Mouse (Mus musculus) forebrain, embryonic 12.5 days (tissue): ENCODE measurements around the gene Megf9. TPM values are rescaled to one million over a fixed set of nuclear protein-coding genes. Genes with fewer than 3 reads are reported as not detected.
A peak's percentile ranks its signal among the peaks of the same experiment; 100 is the strongest.

ENCODE experiments used
- ATAC-seq: fragments of 200-750 bp; cut with Nextera tagmentation; 2 replicates; pipeline ENCODE4 v1.8.0; 2017; ENCODE audit warnings: moderate TSS enrichment; ENCODE audit not compliant: low FRiP score
- H3K27ac ChIP-seq: fragments of 300-500 bp; sonication (generic); 2 replicates; pipeline ENCODE4 v1.5.1; 2016; ENCODE audit warnings: mild to moderate bottlenecking
- H3K27me3 ChIP-seq: fragments of 300-500 bp; sonication (generic); 2 replicates; pipeline ENCODE4 v1.6.1; 2016; ENCODE audit warnings: mild to moderate bottlenecking
- H3K36me3 ChIP-seq: fragments of 300-500 bp; sonication (generic); replicated peaks from 2 replicates; pipeline ENCODE4 v1.6.1; 2016; ENCODE audit warnings: mild to moderate bottlenecking
- H3K4me1 ChIP-seq: fragments of 300-500 bp; sonication (generic); 2 replicates; pipeline ENCODE4 v1.6.1; 2016
- H3K4me2 ChIP-seq: fragments of 300-500 bp; sonication (generic); 2 replicates; pipeline ENCODE4 v1.6.1; 2016; ENCODE audit warnings: mild to moderate bottlenecking, moderate library complexity
- H3K4me3 ChIP-seq: fragments of 300-500 bp; sonication (generic); replicated peaks from 2 replicates; pipeline ENCODE4 v1.5.1; 2016; ENCODE audit warnings: mild to moderate bottlenecking
- H3K9ac ChIP-seq: fragments of 300-500 bp; sonication (generic); 2 replicates; pipeline ENCODE4 v1.6.1; 2016; ENCODE audit warnings: mild to moderate bottlenecking
- H3K9me3 ChIP-seq: fragments of 300-500 bp; sonication (generic); 2 replicates; pipeline ENCODE4 v1.6.1; 2016
- WGBS: fragments of 180-500 bp; shearing (Covaris S2); methylation state at CpG from one replicate; pipeline ENCODE4 v1.1.7; 2016; 5-methylcytosine and 5-hydroxymethylcytosine counted together
- polyA plus RNA-seq: library from polyadenylated mRNA; unstranded; fragments of >200 nt; fragmentation: Nextera tagmentation; extraction: Ambion mirVana; gene quantifications from 2 replicates; pipeline ENCODE4 v1.2.1, GENCODE M21; 2016

Gene Megf9
- polyA plus RNA-seq, 1 experiment from 2014 or later = 33.6 TPM

DNA sequence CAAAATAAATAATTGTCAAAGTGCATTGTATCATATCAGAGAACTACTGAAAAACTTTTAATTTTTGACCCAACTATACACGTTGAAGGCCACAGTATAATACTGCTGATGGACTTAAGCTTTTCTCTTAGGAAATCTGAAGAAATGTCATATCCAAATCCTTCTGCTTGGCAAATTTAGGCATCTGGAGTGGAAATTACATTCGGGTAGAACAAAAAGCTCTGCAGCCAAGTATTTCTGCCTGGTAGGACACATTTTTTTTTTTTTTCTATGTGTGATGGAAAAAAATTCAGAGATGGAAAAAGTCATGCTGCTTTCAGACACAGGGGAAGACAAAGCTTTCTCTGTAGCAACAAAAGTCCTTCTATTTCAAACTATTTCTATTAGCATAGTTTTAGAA is 63.4 kb downstream of the Megf9 start:
- Histone ChIP-seq H3K9me3 (no peaks in the 10 kb centered on the region), H3K4me3 (no peak overlapping the region), H3K4me1 (no peaks in the 10 kb centered on the region), H3K9ac (no peak overlapping the region), H3K36me3 (peaks cover 5% of the 10 kb centered on the region), H3K27ac (no peak overlapping the region), H3K27me3 (no peaks in the 10 kb centered on the region), H3K4me2 (no peak overlapping the region)
- 75% methylated on average over 2 of the region's 2 CpGs for WGBS
- no peak for ATAC-seq

DNA sequence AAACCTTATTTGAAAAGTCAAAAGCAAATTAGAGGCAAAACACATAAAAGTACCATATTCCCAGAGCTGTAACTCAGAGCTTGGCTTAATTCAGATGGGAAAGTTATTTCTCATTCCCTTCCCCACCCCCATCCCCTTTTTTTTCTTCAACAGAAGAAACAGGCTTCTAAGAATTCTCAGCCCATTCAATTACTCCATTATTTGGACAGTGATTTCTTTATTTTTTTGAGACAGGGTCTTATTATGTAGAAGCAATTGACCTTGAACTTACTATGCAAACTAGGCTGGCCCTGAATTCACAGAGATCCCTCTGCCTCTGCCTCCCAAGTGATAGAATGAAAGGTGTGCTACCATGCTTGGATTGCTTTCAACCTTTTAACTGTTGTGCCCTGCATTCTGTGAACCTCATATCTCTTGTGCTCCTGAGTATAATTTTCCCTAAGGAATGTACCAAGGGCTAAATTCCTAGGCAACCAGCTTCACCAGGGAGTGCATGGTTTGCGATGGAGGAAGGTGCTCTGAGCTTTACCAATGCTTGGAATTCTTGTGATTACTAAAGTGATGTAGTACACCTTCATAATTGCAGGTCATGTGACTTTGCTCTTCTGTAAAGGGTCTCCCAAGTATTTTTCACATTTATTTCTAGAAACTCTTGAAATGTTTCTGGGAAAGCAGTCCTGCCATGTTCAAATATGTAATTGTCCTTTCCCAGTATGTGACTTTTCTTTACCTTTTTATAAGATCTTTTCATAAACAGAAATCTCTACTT is 68.7 kb downstream of the Megf9 start:
- ATAC-seq = no peak
- Histone ChIP-seq H3K27ac (no peak overlapping the region), H3K4me1 (no peaks in the 10 kb centered on the region), H3K4me2 (no peak overlapping the region), H3K9me3 (no peaks in the 10 kb centered on the region), H3K27me3 (no peaks in the 10 kb centered on the region), H3K4me3 (no peak overlapping the region), H3K36me3 (peaks cover 5% of the 10 kb centered on the region), H3K9ac (no peak overlapping the region)
- 90% methylated on average over 1 of the region's 1 CpGs for WGBS

DNA sequence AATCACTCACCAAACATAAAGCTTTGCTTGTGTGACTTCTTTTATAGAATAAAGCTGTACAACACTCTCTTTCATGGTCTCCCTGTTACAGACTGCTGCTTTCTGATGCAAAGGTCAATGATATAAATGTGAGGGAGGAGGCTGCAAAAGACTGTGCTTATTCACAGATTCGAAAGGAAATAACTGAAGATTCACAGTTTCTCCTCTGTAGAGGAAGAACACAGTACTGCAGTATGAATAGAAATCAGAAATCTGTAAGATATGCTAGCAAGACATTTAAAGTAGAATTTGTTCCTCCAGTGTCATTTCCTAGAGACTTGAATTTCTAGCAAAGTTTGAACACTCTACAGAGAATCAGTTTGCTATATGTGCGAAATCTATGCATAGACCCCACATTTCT is 71.5 kb downstream of the Megf9 start:
- Histone ChIP-seq H3K9ac (no peak overlapping the region), H3K36me3 (peaks cover 5% of the 10 kb centered on the region), H3K4me1 (no peaks in the 10 kb centered on the region), H3K9me3 (no peaks in the 10 kb centered on the region), H3K4me3 (no peak overlapping the region), H3K4me2 (no peak overlapping the region), H3K27me3 (no peaks in the 10 kb centered on the region), H3K27ac (no peak overlapping the region)
- no peak for ATAC-seq
- 87% methylated on average over 2 of the region's 2 CpGs for WGBS

DNA sequence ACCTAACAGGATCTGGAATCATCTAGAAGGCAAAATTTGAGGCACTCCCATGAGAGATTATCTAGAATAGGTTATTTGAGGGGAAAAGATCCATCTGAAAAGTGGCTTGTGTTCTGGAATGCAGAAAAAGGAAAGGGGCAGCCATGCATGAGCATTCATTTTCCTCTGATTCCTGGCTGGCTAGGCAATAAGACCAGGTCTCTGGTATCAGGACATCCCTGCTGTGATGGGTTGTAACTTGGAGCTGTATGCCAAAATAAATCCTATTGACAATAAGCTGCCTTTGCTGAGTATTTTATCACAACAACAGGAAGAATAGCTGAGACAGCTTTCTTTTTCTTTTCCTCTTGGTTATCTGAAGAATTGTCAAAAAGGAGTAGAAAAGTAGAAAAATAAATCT is 73.4 kb downstream of the Megf9 start:
- H3K27me3 ChIP-seq = no peaks in the 10 kb centered on the region
- no peaks in the 10 kb centered on the region for H3K4me1 ChIP-seq
- H3K9ac ChIP-seq = no peak overlapping the region
- H3K9me3 ChIP-seq = no peaks in the 10 kb centered on the region
- no peak overlapping the region for H3K4me3 ChIP-seq
- no peak overlapping the region for H3K4me2 ChIP-seq
- ATAC-seq = no peak
- no peak overlapping the region for H3K27ac ChIP-seq
- no peaks in the 10 kb centered on the region for H3K36me3 ChIP-seq

DNA sequence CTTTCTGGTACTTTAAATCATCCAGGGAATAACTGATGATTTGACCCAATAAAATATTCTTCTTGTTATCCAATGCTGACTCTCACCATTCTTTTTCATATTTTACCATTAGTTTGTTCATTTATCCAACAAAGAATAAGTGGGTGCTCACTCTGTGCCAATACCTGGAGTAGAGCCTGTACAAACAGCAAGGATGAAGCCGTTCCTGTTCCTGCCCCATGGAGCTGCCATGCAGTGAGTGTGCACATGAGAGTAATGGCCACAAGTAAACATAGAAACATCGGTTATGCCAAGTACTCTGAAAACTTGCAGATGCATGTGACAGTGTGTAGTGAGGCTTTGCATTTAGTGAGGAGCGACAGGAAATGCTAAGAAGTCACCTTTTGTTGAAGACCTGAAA is 82.6 kb downstream of the Megf9 start:
- Histone ChIP-seq H3K27ac (no peak overlapping the region), H3K4me3 (no peak overlapping the region), H3K36me3 (no peaks in the 10 kb centered on the region), H3K9ac (no peak overlapping the region), H3K4me1 (no peaks in the 10 kb centered on the region), H3K27me3 (no peaks in the 10 kb centered on the region), H3K9me3 (no peaks in the 10 kb centered on the region), H3K4me2 (no peak overlapping the region)
- 88% methylated on average over 3 of the region's 3 CpGs for WGBS
- peak; percentile 33; the same call in 1 of the 2 replicates for ATAC-seq

DNA sequence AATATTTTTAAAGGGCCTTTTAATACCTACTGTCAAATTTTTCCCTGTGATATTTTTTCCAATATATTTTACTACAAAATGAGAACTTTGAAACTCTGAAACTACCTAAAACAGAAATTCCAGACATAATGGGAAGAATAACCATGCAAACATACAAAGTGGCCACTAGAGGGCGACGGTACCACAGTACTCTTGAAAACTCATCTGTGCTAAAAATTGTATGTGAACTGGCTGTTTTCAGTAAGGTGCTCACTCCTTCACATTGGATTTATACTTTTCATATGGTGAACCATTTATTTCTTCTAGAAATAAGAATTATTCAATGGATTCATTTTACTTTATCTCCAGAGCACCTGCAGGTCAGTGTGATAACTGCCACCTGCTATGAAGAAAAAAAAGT is 83.0 kb downstream of the Megf9 start:
- H3K4me2 ChIP-seq = no peak overlapping the region
- no peak overlapping the region for H3K9ac ChIP-seq
- no peak overlapping the region for H3K4me3 ChIP-seq
- no peaks in the 10 kb centered on the region for H3K27me3 ChIP-seq
- no peak overlapping the region for H3K27ac ChIP-seq
- no peaks in the 10 kb centered on the region for H3K36me3 ChIP-seq
- 0% methylated on average over 2 of the region's 2 CpGs for WGBS
- no peaks in the 10 kb centered on the region for H3K9me3 ChIP-seq
- H3K4me1 ChIP-seq = no peaks in the 10 kb centered on the region
- peak; percentile 64 for ATAC-seq

DNA sequence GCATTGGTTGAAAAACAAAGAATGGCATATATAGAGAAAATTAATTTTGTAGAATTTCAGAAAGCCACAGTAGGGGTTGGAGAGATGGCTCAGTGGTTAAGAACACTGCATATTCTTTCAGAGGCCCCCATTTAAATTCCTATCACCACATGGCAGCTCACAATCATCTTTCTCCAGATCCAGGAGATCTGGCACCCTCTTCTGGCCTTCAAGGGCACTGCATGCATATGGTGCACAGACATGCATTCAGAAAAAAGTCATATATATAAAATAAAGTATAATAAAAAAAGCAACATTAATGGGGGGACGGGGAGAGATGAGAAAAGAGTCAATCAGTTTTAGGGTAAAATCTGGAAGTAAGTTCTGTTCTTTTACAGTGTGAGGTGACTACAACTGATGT is 85.1 kb downstream of the Megf9 start:
- Histone ChIP-seq H3K4me1 (no peaks in the 10 kb centered on the region), H3K9me3 (no peaks in the 10 kb centered on the region), H3K9ac (no peak overlapping the region), H3K27me3 (no peaks in the 10 kb centered on the region), H3K4me2 (no peak overlapping the region), H3K27ac (no peak overlapping the region), H3K4me3 (no peak overlapping the region), H3K36me3 (no peaks in the 10 kb centered on the region)
- no peak for ATAC-seq
- WGBS = 77% methylated on average over 1 of the region's 1 CpGs

DNA sequence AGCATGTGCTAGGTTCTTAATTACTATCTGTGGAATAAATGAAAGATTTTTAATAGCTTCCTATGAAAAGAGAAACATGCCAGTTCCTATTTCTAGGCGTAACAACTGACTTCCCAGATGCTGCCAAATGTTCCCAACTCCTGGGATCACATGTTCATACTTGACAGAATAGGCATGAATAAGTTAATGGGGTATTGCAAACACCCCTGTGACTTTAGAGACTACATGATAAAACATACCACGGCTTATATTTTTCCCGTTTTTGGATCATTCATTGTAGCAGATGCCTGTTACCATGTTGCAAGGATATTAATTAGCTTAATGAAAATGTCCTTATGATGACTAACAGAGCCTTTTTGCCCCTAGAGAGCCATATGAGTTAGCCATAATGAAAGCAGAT is 88.0 kb downstream of the Megf9 start:
- Histone ChIP-seq H3K4me2 (no peak overlapping the region), H3K27ac (no peak overlapping the region), H3K36me3 (no peaks in the 10 kb centered on the region), H3K4me1 (no peaks in the 10 kb centered on the region), H3K4me3 (no peak overlapping the region), H3K27me3 (no peaks in the 10 kb centered on the region), H3K9me3 (no peaks in the 10 kb centered on the region), H3K9ac (no peak overlapping the region)
- 85% methylated on average over 3 of the region's 3 CpGs for WGBS
- no peak for ATAC-seq

DNA sequence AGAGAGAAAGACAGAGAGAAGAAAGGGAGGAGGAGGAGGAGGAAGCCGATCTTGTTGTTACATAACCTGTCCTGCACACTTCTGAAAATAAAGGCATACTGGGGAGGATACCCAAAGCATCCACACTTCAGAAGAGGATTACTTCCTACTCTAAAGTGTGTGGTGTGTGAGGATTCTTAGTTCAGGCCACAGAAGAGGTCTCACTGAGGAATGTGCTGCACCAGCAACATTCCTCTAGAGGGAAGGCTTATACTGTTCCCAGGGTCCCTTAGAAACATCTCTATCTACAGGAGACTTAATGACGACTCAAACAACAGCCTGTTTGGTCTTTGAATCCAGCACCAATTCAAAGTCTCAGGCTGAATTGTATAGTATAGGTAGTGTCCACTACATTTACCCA is 114.6 kb downstream of the Megf9 start:
- H3K27me3 ChIP-seq = no peaks in the 10 kb centered on the region
- no peak overlapping the region for H3K9ac ChIP-seq
- no peaks in the 10 kb centered on the region for H3K4me1 ChIP-seq
- H3K36me3 ChIP-seq = no peaks in the 10 kb centered on the region
- H3K27ac ChIP-seq = no peak overlapping the region
- WGBS = 60% methylated on average over 2 of the region's 2 CpGs
- H3K9me3 ChIP-seq = no peaks in the 10 kb centered on the region
- no peak for ATAC-seq
- H3K4me2 ChIP-seq = no peak overlapping the region
- H3K4me3 ChIP-seq = no peak overlapping the region

DNA sequence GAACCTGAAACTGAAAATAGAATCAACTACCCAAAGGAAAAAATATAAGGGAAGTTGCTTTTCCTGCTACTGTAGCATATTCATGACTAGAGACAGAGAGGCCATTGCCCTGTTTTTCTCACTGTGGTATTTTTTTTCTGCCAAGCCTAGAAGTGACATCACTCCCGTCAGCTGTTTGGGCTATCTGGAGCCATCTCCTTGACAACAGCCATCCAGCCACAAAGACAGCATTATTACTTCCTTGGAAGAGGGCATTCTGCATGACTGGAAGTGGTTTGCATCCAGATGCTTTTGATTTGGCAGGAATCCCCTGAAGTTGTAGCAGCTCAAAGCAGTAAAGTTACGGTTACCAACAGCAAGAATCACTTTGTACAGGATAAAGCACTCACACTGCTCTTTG is 122.7 kb downstream of the Megf9 start:
- no peaks in the 10 kb centered on the region for H3K9me3 ChIP-seq
- no peak overlapping the region for H3K4me3 ChIP-seq
- no peaks in the 10 kb centered on the region for H3K36me3 ChIP-seq
- peak; percentile 15; the same call in 1 of the 2 replicates for ATAC-seq
- H3K27ac ChIP-seq = no peak overlapping the region
- no peak overlapping the region for H3K4me2 ChIP-seq
- H3K4me1 ChIP-seq = peaks cover 38% of the 10 kb centered on the region
- 32% methylated on average over 2 of the region's 2 CpGs for WGBS
- no peak overlapping the region for H3K9ac ChIP-seq
- H3K27me3 ChIP-seq = no peaks in the 10 kb centered on the region

DNA sequence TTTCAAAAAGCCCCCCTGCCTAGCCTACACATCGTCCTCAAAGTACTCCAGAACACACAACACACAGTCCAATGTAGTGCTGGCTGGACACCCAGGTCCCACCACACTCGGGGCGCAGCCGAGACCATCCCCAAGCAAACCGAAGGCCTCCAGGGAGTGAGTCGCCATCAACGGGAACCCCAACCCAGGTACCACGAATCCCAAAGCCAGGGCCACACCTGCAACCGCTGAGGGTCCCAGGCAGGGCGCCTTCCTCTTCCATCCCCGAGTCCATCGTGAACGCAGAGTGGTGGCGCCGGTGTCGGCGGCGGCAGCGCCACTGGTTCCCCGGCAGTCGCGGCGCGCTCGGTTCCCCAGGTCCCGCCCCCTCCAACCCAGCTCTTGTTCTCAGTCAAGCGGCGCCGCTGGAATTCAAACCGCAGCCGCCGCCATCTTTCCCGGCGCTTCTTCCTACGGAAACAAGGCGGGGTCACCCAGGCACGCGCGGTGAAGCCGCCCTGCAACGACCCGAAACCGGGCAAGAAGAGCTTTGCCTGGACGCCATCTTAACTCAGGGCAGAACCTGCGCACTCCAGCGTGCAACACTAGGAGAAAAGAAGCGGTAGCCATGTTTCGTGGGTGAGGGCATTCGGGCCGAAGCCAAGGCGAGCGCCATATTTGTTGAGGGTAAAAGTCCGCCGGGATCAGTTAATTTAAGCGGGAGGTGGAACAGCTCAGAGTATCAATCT is 124.6 kb downstream of the Megf9 start, which contains the start of gene Cdk5rap2:
Gene Cdk5rap2 (minus strand): TSS at position 450 of the 728 bp plus-strand sequence.
- Histone ChIP-seq H3K9me3 (no peaks in the 10 kb centered on the region), H3K27ac (peak within 1 kb of the TSS; percentile 87), H3K4me1 (peaks cover 42% of the 10 kb centered on the region), H3K36me3 (no peaks in the 10 kb centered on the region), H3K4me3 (peak within 1 kb of the TSS; percentile 79), H3K27me3 (no peaks in the 10 kb centered on the region), H3K4me2 (peak within 1 kb of the TSS; percentile 63), H3K9ac (peak within 1 kb of the TSS; percentile 80)
- WGBS = under 1% methylated on average over 55 of the region's 55 CpGs
- peak; percentile 98 for ATAC-seq

DNA sequence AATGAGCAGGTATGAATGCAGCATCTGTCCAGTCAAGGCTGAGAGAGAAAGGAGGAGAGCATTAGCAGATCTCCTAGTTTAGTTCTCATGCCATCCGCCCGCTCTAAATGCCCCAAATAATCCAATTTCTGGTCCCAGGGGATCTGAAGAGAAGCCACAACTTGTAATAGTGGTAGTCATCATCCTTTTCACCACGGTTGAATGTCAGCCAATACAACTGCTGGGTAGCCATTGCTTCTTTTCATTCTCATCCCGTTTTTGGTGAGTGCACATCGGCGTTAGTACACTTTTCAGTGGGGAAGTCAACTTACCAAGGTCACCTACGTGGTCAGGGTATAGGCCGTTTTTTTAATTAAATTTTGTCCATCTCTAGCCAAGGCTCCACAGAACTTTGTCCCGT is 125.3 kb downstream of the Megf9 start:
- Histone ChIP-seq H3K27me3 (no peaks in the 10 kb centered on the region), H3K27ac (no peak overlapping the region), H3K9ac (peak overlapping the region; percentile 80), H3K9me3 (no peaks in the 10 kb centered on the region), H3K4me2 (peak overlapping the region; percentile 63), H3K36me3 (peaks cover 5% of the 10 kb centered on the region; the same call in 1 of the 2 replicates), H3K4me1 (peaks cover 42% of the 10 kb centered on the region), H3K4me3 (peak overlapping the region; percentile 79)
- 0 out of 2 replicates have a peak, but pooled peaks have one; percentile 1 for ATAC-seq
- WGBS = 14% methylated on average over 9 of the region's 9 CpGs
